Mouse (Mus musculus): Measurements from ENCODE around the gene Htr7. TPM values are rescaled to one million over a fixed set of nuclear protein-coding genes. Genes with fewer than 3 reads are reported as not detected.
A peak's percentile ranks its signal among the peaks of the same experiment; 100 is the strongest.

The Htr7 gene
- 0.32 and 0.99 TPM in 2 replicates for polyA plus RNA-seq (2014; fragmentation: Nextera tagmentation; extraction: Ambion mirVana)

GRCm38 (mm10) chr19:36057231-36057811, at the start of gene Htr7:
Gene Htr7, minus strand, starts transcription at chr19:36057507.
- DNase-seq (ENCODE audit: low spot score): peak; percentile 83
- 0% methylated on average over 47 of the region's 86 CpGs for WGBS
- peak within 1 kb of the TSS; percentile 46 for H3K9ac ChIP-seq (ENCODE audit: low read depth, low read length)
- H3K9me3 ChIP-seq (ENCODE audit: control insufficient read depth, low read length): no peaks in the 10 kb centered on the region
- no peak within 1 kb of the TSS for H3K27ac ChIP-seq (ENCODE audit: low read depth, low read length)
- peaks cover 15% of the 10 kb centered on the region for H3K27me3 ChIP-seq (ENCODE audit: control insufficient read depth, insufficient read depth, low read length)
- peak within 1 kb of the TSS; percentile 54 for H3K4me3 ChIP-seq (ENCODE audit: low read depth, low read length)
- no peaks in the 10 kb centered on the region for H3K36me3 ChIP-seq (ENCODE audit: control insufficient read depth, insufficient read depth, low read length)
- H3K4me1 ChIP-seq (replicated peaks; ENCODE audit: control insufficient read depth, insufficient read depth, low read length): no peaks in the 10 kb centered on the region
- H3K4me2 ChIP-seq (replicated peaks; ENCODE audit: low read depth, low read length): peak within 1 kb of the TSS; percentile 78
- ATAC-seq (ENCODE audit: low FRiP score): peak; percentile 97

DNA sequence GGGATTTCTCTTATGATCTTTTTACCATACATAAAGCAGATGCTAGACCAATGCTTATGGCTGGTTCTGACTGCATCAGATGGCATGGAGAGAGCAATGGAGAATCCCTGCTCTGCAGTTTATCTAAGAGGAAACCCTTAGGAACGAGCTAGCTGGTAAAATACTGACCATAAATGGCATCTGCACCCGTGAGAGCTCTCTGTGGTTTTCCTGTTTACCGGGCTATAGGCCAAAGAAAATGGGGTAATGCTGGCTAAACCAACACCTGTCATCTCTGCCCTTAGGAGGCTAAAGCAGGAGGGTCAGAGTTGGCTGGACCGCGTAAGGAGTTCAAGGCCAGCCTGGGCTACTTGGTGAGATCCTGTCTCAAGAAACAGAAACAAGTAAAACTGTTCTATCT, 46.6 kb upstream of the Htr7 start:
- Histone ChIP-seq H3K4me2 (replicated peaks; ENCODE audit: low read depth, low read length) (no peak overlapping the region), H3K4me1 (replicated peaks; ENCODE audit: control insufficient read depth, insufficient read depth, low read length) (no peaks in the 10 kb centered on the region), H3K27ac (ENCODE audit: low read depth, low read length) (no peak overlapping the region), H3K4me3 (ENCODE audit: low read depth, low read length) (no peak overlapping the region), H3K36me3 (ENCODE audit: control insufficient read depth, insufficient read depth, low read length) (peaks cover 2% of the 10 kb centered on the region; the same call in 1 of the 2 replicates), H3K9ac (ENCODE audit: low read depth, low read length) (no peak overlapping the region), H3K9me3 (ENCODE audit: control insufficient read depth, low read length) (no peaks in the 10 kb centered on the region), H3K27me3 (ENCODE audit: control insufficient read depth, insufficient read depth, low read length) (no peaks in the 10 kb centered on the region)
- no peak for DNase-seq (ENCODE audit: low spot score)
- no peak for ATAC-seq (ENCODE audit: low FRiP score)
- 94% methylated on average over 5 of the region's 5 CpGs for WGBS

DNA sequence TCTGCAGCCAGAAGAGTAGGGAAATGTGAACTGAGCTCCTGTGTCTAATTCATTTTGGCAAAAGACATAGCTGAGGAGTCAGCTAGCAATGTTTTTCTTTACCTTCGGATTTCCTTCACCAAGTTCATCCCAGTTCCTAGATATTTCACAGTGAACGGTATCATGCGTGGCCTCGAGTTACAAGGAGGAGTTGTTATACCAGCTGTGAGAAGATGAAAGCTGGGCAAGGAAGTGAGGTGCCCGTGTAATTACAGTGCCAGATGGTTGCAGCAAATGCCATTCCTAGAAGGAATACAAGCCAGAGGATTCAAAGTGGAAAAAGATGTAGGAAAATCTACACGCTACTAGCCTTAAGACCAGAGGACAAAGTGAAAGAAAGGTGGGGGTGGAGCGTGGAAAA, 41.6 kb upstream of the Htr7 start:
- Histone ChIP-seq H3K36me3 (ENCODE audit: control insufficient read depth, insufficient read depth, low read length) (peaks cover 6% of the 10 kb centered on the region; the same call in 1 of the 2 replicates), H3K4me2 (replicated peaks; ENCODE audit: low read depth, low read length) (no peak overlapping the region), H3K4me3 (ENCODE audit: low read depth, low read length) (no peak overlapping the region), H3K27ac (ENCODE audit: low read depth, low read length) (no peak overlapping the region), H3K4me1 (replicated peaks; ENCODE audit: control insufficient read depth, insufficient read depth, low read length) (no peaks in the 10 kb centered on the region), H3K9me3 (ENCODE audit: control insufficient read depth, low read length) (no peaks in the 10 kb centered on the region), H3K9ac (ENCODE audit: low read depth, low read length) (no peak overlapping the region), H3K27me3 (ENCODE audit: control insufficient read depth, insufficient read depth, low read length) (no peaks in the 10 kb centered on the region)
- no peak for DNase-seq (ENCODE audit: low spot score)
- WGBS: 86% methylated on average over 7 of the region's 7 CpGs
- no peak for ATAC-seq (ENCODE audit: low FRiP score)

GRCm38 (mm10) chr19:36098265-36098664, 41.0 kb upstream of the Htr7 start:
- Histone ChIP-seq H3K9me3 (ENCODE audit: control insufficient read depth, low read length) (no peaks in the 10 kb centered on the region), H3K4me1 (replicated peaks; ENCODE audit: control insufficient read depth, insufficient read depth, low read length) (no peaks in the 10 kb centered on the region), H3K4me2 (replicated peaks; ENCODE audit: low read depth, low read length) (no peak overlapping the region), H3K36me3 (ENCODE audit: control insufficient read depth, insufficient read depth, low read length) (peaks cover 6% of the 10 kb centered on the region; the same call in 1 of the 2 replicates), H3K9ac (ENCODE audit: low read depth, low read length) (no peak overlapping the region), H3K27ac (ENCODE audit: low read depth, low read length) (no peak overlapping the region), H3K27me3 (ENCODE audit: control insufficient read depth, insufficient read depth, low read length) (no peaks in the 10 kb centered on the region), H3K4me3 (ENCODE audit: low read depth, low read length) (no peak overlapping the region)
- DNase-seq (ENCODE audit: low spot score) (no peak), ATAC-seq (ENCODE audit: low FRiP score) (no peak)
- WGBS: 97% methylated on average over 1 of the region's 1 CpGs

DNA sequence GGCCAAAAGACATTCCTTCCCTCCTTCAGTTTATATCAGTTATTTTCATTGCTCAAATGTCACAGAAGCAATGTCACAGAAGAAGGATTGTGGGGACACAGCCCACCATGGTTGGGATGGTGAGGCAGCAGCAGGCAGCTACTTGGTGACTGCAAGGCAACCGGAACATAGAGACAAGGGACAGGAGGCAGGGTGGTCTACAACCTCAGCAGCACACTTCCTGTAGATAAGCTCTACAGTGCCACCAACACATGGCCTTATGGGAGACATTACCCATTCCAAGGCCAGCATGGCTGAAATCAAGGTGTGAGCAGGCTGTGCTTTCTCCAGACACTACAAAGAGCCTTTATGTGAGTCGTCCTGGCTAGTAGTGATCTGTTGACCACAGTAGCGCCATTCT, 39.9 kb upstream of the Htr7 start:
- Histone ChIP-seq H3K4me3 (ENCODE audit: low read depth, low read length) (no peak overlapping the region), H3K27me3 (ENCODE audit: control insufficient read depth, insufficient read depth, low read length) (no peaks in the 10 kb centered on the region), H3K27ac (ENCODE audit: low read depth, low read length) (no peak overlapping the region), H3K4me2 (replicated peaks; ENCODE audit: low read depth, low read length) (no peak overlapping the region), H3K4me1 (replicated peaks; ENCODE audit: control insufficient read depth, insufficient read depth, low read length) (no peaks in the 10 kb centered on the region), H3K9me3 (ENCODE audit: control insufficient read depth, low read length) (no peaks in the 10 kb centered on the region), H3K36me3 (ENCODE audit: control insufficient read depth, insufficient read depth, low read length) (peaks cover 6% of the 10 kb centered on the region; the same call in 1 of the 2 replicates), H3K9ac (ENCODE audit: low read depth, low read length) (no peak overlapping the region)
- no peak for ATAC-seq (ENCODE audit: low FRiP score)
- no peak for DNase-seq (ENCODE audit: low spot score)
- WGBS: 93% methylated on average over 3 of the region's 3 CpGs

GRCm38 (mm10) chr19:36090781-36091180, 33.5 kb upstream of the Htr7 start:
- H3K4me3 ChIP-seq (ENCODE audit: low read depth, low read length): no peak overlapping the region
- no peaks in the 10 kb centered on the region for H3K27me3 ChIP-seq (ENCODE audit: control insufficient read depth, insufficient read depth, low read length)
- H3K4me1 ChIP-seq (replicated peaks; ENCODE audit: control insufficient read depth, insufficient read depth, low read length): no peaks in the 10 kb centered on the region
- no peaks in the 10 kb centered on the region for H3K9me3 ChIP-seq (ENCODE audit: control insufficient read depth, low read length)
- DNase-seq (ENCODE audit: low spot score) (peak; percentile 48), ATAC-seq (ENCODE audit: low FRiP score) (no peak)
- H3K36me3 ChIP-seq (ENCODE audit: control insufficient read depth, insufficient read depth, low read length): 0 out of 2 replicates have a peak, but pooled peaks cover 2% of the 10 kb centered on the region
- no peak overlapping the region for H3K9ac ChIP-seq (ENCODE audit: low read depth, low read length)
- WGBS: 64% methylated on average over 5 of the region's 5 CpGs
- no peak overlapping the region for H3K4me2 ChIP-seq (replicated peaks; ENCODE audit: low read depth, low read length)
- H3K27ac ChIP-seq (ENCODE audit: low read depth, low read length): no peak overlapping the region

- no peaks in the 10 kb centered on the region for H3K9me3 ChIP-seq (ENCODE audit: control insufficient read depth, low read length)
- H3K4me2 ChIP-seq (replicated peaks; ENCODE audit: low read depth, low read length): peak within 1 kb of the TSS; percentile 71
- peak; percentile 89 for DNase-seq (ENCODE audit: low spot score)
- peak; percentile 95 for ATAC-seq (ENCODE audit: low FRiP score)
- peak within 1 kb of the TSS; percentile 30; the same call in 1 of the 2 replicates for H3K27ac ChIP-seq (ENCODE audit: low read depth, low read length)
- 2% methylated on average over 33 of the region's 34 CpGs for WGBS
- peak within 1 kb of the TSS; percentile 84 for H3K9ac ChIP-seq (ENCODE audit: low read depth, low read length)
- H3K4me1 ChIP-seq (replicated peaks; ENCODE audit: control insufficient read depth, insufficient read depth, low read length): peaks cover 3% of the 10 kb centered on the region; the same call in 1 of the 2 replicates
- H3K36me3 ChIP-seq (ENCODE audit: control insufficient read depth, insufficient read depth, low read length): 0 out of 2 replicates have a peak, but pooled peaks cover 2% of the 10 kb centered on the region
- H3K4me3 ChIP-seq (ENCODE audit: low read depth, low read length): peak within 1 kb of the TSS; percentile 81
- H3K27me3 ChIP-seq (ENCODE audit: control insufficient read depth, insufficient read depth, low read length): no peaks in the 10 kb centered on the region
Observed at GRCm38 (mm10) chr19:36083262-36084225, 26.2 kb upstream of the Htr7 start, which contains the start of gene Rpp30. Gene Rpp30, plus strand, starts transcription at chr19:36083716.

GRCm38 (mm10) chr19:36082606-36083261, 25.4 kb upstream of the Htr7 start:
- 49% methylated on average over 7 of the region's 7 CpGs for WGBS
- Histone ChIP-seq H3K4me3 (ENCODE audit: low read depth, low read length) (peak overlapping the region; percentile 81), H3K9me3 (ENCODE audit: control insufficient read depth, low read length) (no peaks in the 10 kb centered on the region), H3K9ac (ENCODE audit: low read depth, low read length) (peak overlapping the region; percentile 84), H3K4me1 (replicated peaks; ENCODE audit: control insufficient read depth, insufficient read depth, low read length) (peaks cover 3% of the 10 kb centered on the region; the same call in 1 of the 2 replicates), H3K36me3 (ENCODE audit: control insufficient read depth, insufficient read depth, low read length) (no peaks in the 10 kb centered on the region), H3K27ac (ENCODE audit: low read depth, low read length) (no peak overlapping the region), H3K27me3 (ENCODE audit: control insufficient read depth, insufficient read depth, low read length) (no peaks in the 10 kb centered on the region), H3K4me2 (replicated peaks; ENCODE audit: low read depth, low read length) (peak overlapping the region; percentile 64)
- DNase-seq (ENCODE audit: low spot score) (peak; percentile 77), ATAC-seq (ENCODE audit: low FRiP score) (peak; percentile 84)

Measured in hindbrain, embryonic 11.5 days (tissue).